Mouse (Mus musculus): ENCODE results near the gene Elk4. TPM values are rescaled to one million over a fixed set of nuclear protein-coding genes. Genes with fewer than 3 reads are reported as not detected.
A peak's percentile ranks its signal among the peaks of the same experiment; 100 is the strongest.

The Elk4 gene
- polyA plus RNA-seq (2015; fragmentation: Nextera tagmentation; extraction: Ambion mirVana) = 10.7 and 14.6 TPM in 2 replicates

- Histone ChIP-seq H3K9ac (replicated peaks) (peak within 1 kb of the TSS; percentile 97), H3K4me2 (ENCODE audit: low read depth, low read length) (peak within 1 kb of the TSS; percentile 82), H3K9me3 (ENCODE audit: low read length) (no peaks in the 10 kb centered on the region), H3K4me1 (ENCODE audit: insufficient read depth) (peaks cover 40% of the 10 kb centered on the region), H3K4me3 (ENCODE audit: low read depth, low read length) (peak within 1 kb of the TSS; percentile 83), H3K27me3 (ENCODE audit: insufficient read depth, low read length) (no peaks in the 10 kb centered on the region), H3K36me3 (replicated peaks; ENCODE audit: insufficient read depth, low read length) (no peaks in the 10 kb centered on the region), H3K27ac (ENCODE audit: low read depth) (peak within 1 kb of the TSS; percentile 100)
- DNase-seq = peak; percentile 95
- under 1% methylated on average over 41 of the region's 61 CpGs for WGBS (ENCODE audit: insufficient replicate concordance)
- TF ChIP-seq CTCF (IDR thresholded peaks at IDR 0.05; ENCODE audit: low read depth) = no peak
- TF ChIP-seq EP300 (IDR thresholded peaks at IDR 0.05; ENCODE audit: low read depth) = 0 out of 2 replicates have a peak, but pooled peaks have one; percentile 46
- peak; percentile 83 for ATAC-seq
These were observed at the start of gene Elk4 for GRCm38 (mm10) chr1:132007282-132007815. Gene Elk4, plus strand, starts transcription at chr1:132007607.

DNA sequence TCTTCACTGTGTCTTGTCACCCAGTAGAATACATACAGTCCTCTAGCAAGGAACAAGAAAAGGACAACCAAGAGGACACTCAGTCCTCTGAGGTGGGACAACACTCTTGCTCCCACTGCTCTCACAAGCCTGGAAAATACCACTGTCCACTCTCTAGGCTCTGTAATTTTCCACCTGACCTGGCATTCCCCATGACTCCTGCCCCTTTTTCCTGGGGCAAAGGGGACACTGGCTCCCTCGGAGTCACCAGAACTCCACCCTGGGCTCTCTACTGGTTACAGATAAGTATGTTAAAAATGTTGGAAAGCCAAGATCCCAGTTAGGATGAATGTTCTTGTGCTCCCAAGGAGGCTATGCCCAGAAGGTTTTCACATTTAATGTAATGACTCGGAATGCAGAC, 46.4 kb upstream of the Elk4 start:
- H3K4me2 ChIP-seq (ENCODE audit: low read depth, low read length) = no peak overlapping the region
- no peak overlapping the region for H3K9ac ChIP-seq (replicated peaks)
- DNase-seq (no peak), ATAC-seq (no peak)
- no peaks in the 10 kb centered on the region for H3K9me3 ChIP-seq (ENCODE audit: low read length)
- H3K27ac ChIP-seq (ENCODE audit: low read depth) = no peak overlapping the region
- H3K36me3 ChIP-seq (replicated peaks; ENCODE audit: insufficient read depth, low read length) = no peaks in the 10 kb centered on the region
- peaks cover 18% of the 10 kb centered on the region for H3K4me1 ChIP-seq (ENCODE audit: insufficient read depth)
- no peak for TF ChIP-seq EP300 (IDR thresholded peaks at IDR 0.05; ENCODE audit: low read depth)
- no peak for TF ChIP-seq CTCF (IDR thresholded peaks at IDR 0.05; ENCODE audit: low read depth)
- H3K4me3 ChIP-seq (ENCODE audit: low read depth, low read length) = no peak overlapping the region
- peaks cover 17% of the 10 kb centered on the region for H3K27me3 ChIP-seq (ENCODE audit: insufficient read depth, low read length)
- WGBS (ENCODE audit: insufficient replicate concordance) = 63% methylated on average over 2 of the region's 2 CpGs

DNA sequence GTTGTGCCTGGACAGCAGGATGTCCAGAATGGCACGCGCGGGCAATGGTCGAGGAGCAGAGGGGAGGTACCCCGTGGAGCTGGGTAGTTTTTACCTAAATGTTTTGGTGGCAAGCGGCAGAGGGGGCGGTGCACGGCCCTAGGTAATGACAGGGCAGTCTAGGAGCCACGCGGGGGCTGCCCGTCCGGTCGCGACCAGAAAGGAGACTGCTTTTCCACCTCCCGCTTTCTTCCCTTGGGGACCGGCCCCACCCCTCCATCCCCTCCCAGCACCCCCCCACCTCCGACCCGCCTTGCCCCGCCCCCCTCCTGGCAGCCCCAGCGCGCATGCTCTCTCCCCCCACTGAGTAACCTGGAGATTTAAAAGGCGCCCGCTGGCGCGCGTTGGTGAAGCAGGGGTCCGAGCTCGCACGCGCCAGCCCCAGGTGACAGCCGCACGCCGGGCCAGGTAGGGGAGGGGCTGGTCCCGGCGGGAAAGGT, 44.8 kb upstream of the Elk4 start, which contains the start of gene Slc45a3:
Gene Slc45a3, plus strand, starts transcription at position 362 of the 479 bp plus-strand sequence.
- peak; percentile 56 for ATAC-seq
- Histone ChIP-seq H3K9me3 (ENCODE audit: low read length) (no peaks in the 10 kb centered on the region), H3K4me2 (ENCODE audit: low read depth, low read length) (peak within 1 kb of the TSS; percentile 97), H3K27me3 (ENCODE audit: insufficient read depth, low read length) (peaks cover 17% of the 10 kb centered on the region), H3K27ac (ENCODE audit: low read depth) (peak within 1 kb of the TSS; percentile 67), H3K4me1 (ENCODE audit: insufficient read depth) (peaks cover 16% of the 10 kb centered on the region), H3K9ac (replicated peaks) (peak within 1 kb of the TSS; percentile 67), H3K4me3 (ENCODE audit: low read depth, low read length) (peak within 1 kb of the TSS; percentile 72), H3K36me3 (replicated peaks; ENCODE audit: insufficient read depth, low read length) (no peaks in the 10 kb centered on the region)
- peak; percentile 65 for DNase-seq
- TF ChIP-seq EP300 (IDR thresholded peaks at IDR 0.05; ENCODE audit: low read depth) = no peak
- TF ChIP-seq CTCF (IDR thresholded peaks at IDR 0.05; ENCODE audit: low read depth) = no peak
- under 1% methylated on average over 25 of the region's 35 CpGs for WGBS (ENCODE audit: insufficient replicate concordance)

DNA sequence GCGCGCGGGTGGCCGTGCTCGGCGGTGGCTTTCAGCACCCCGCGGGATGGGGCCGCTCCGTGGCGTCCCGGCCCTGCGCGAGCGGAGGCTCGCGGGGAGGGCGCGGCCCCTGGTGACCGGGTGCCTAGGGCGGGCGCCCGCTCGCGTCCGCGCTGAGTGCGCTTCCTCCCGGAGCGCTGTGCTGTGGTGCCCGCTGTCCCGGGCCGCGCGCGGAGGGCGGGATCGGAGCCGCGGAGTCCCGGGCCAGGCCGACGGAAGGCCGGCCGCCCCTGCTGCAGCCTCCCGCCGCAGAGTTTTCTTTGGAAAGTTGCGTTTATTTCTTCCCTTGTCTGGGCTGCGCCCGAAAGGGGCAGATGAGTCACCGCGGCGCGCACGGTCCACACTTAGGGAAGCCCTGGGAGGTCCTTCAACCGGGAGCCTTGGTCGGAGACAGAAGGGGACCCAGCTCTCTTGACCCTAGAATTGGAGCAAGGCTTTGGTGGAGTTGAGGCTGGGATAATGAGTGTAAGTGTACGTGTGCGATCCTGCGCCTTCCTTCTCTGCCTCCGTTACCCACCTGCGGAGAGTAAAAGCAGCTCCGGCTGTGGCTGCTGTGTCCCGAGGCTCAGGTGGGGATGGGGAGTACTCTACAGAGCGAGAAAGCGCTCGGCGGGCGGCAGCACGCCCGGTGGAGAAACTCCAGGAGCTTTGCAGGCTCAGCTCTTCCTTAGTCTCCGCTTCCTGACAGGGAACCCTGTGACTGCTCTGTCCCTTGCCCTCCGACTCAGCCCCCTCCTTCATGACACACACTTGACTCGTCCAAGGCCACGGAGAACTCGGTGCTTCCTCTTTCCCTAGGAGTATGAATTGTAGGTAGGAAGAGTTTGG, 44.1 kb upstream of the Elk4 start:
- Histone ChIP-seq H3K36me3 (replicated peaks; ENCODE audit: insufficient read depth, low read length) (no peaks in the 10 kb centered on the region), H3K4me2 (ENCODE audit: low read depth, low read length) (peak overlapping the region; percentile 97), H3K4me3 (ENCODE audit: low read depth, low read length) (peak overlapping the region; percentile 72), H3K27me3 (ENCODE audit: insufficient read depth, low read length) (peaks cover 17% of the 10 kb centered on the region), H3K9me3 (ENCODE audit: low read length) (no peaks in the 10 kb centered on the region), H3K4me1 (ENCODE audit: insufficient read depth) (peaks cover 15% of the 10 kb centered on the region), H3K27ac (ENCODE audit: low read depth) (peak overlapping the region; percentile 67), H3K9ac (replicated peaks) (peak overlapping the region; percentile 67)
- DNase-seq (no peak), ATAC-seq (peak; percentile 72)
- under 1% methylated on average over 52 of the region's 76 CpGs for WGBS (ENCODE audit: insufficient replicate concordance)
- TF ChIP-seq CTCF (IDR thresholded peaks at IDR 0.05; ENCODE audit: low read depth) (no peak), EP300 (IDR thresholded peaks at IDR 0.05; ENCODE audit: low read depth) (no peak)

DNA sequence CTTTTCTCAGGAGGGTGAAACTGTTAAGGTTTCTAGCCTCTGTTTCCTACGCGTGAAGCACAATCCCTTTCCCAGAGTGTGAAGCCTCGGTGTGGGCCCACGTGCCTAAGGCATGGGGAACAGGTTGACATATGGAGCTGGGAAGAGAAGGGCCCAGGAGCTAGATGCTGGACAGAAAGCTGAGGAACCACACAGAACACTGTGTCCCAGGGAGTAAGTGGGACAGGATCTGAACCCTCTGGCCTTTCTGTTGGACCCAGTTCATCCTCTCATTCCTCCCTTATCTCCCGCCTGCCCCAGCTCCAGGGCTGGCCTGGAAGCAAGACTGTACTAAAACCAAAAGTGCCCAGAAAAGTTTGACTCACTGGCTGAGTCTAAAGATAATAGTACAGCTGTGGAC, 43.3 kb upstream of the Elk4 start:
- TF ChIP-seq CTCF (IDR thresholded peaks at IDR 0.05; ENCODE audit: low read depth) (no peak), EP300 (IDR thresholded peaks at IDR 0.05; ENCODE audit: low read depth) (no peak)
- Histone ChIP-seq H3K4me1 (ENCODE audit: insufficient read depth) (peaks cover 17% of the 10 kb centered on the region), H3K4me2 (ENCODE audit: low read depth, low read length) (peak overlapping the region; percentile 97), H3K36me3 (replicated peaks; ENCODE audit: insufficient read depth, low read length) (no peaks in the 10 kb centered on the region), H3K9me3 (ENCODE audit: low read length) (no peaks in the 10 kb centered on the region), H3K27me3 (ENCODE audit: insufficient read depth, low read length) (peaks cover 17% of the 10 kb centered on the region), H3K27ac (ENCODE audit: low read depth) (peak overlapping the region; percentile 53; the same call in 1 of the 2 replicates), H3K9ac (replicated peaks) (no peak overlapping the region), H3K4me3 (ENCODE audit: low read depth, low read length) (peak overlapping the region; percentile 72; the same call in 1 of the 2 replicates)
- 33% methylated on average over 5 of the region's 5 CpGs for WGBS (ENCODE audit: insufficient replicate concordance)
- ATAC-seq (no peak), DNase-seq (no peak)

DNA sequence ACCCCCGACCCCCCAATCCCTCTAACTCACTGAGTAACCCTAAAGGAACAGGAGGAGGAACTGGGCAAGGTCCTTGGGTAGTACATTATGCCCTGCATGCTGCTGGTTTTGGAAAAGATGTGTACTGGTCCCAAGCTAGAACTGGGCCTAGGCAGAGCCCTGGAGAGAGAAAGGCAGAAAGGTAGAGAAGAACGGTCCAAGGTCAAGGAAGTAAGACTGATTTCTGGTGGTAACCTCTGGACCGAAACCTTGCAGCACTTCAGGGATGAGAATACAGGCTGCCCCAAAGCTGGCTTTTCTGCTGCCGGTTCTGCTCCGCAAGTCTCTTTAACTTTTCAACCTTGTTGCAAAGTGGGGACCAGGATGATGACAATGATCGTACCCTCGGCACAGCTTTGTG, 42.8 kb upstream of the Elk4 start:
- Histone ChIP-seq H3K27ac (ENCODE audit: low read depth) (no peak overlapping the region), H3K9me3 (ENCODE audit: low read length) (no peaks in the 10 kb centered on the region), H3K9ac (replicated peaks) (no peak overlapping the region), H3K27me3 (ENCODE audit: insufficient read depth, low read length) (peaks cover 17% of the 10 kb centered on the region), H3K4me1 (ENCODE audit: insufficient read depth) (peaks cover 20% of the 10 kb centered on the region), H3K4me2 (ENCODE audit: low read depth, low read length) (no peak overlapping the region), H3K36me3 (replicated peaks; ENCODE audit: insufficient read depth, low read length) (no peaks in the 10 kb centered on the region), H3K4me3 (ENCODE audit: low read depth, low read length) (no peak overlapping the region)
- WGBS (ENCODE audit: insufficient replicate concordance) = 67% methylated on average over 7 of the region's 7 CpGs
- DNase-seq (no peak), ATAC-seq (no peak)
- no peak for TF ChIP-seq EP300 (IDR thresholded peaks at IDR 0.05; ENCODE audit: low read depth)
- no peak for TF ChIP-seq CTCF (IDR thresholded peaks at IDR 0.05; ENCODE audit: low read depth)
